Mouse (Mus musculus) kidney, adult 18-20 months (tissue): ENCODE measurements around the gene Dcxr.
"Not testable (repeated sequence)": the region's sequence is repeated elsewhere in the genome, so short reads cannot be mapped to it uniquely, and the experiment has no call there.

Experiments used
- DNase-seq: peaks from one replicate; pipeline ENCODE4 v3.0.0; 2021

Gene Dcxr

DNA sequence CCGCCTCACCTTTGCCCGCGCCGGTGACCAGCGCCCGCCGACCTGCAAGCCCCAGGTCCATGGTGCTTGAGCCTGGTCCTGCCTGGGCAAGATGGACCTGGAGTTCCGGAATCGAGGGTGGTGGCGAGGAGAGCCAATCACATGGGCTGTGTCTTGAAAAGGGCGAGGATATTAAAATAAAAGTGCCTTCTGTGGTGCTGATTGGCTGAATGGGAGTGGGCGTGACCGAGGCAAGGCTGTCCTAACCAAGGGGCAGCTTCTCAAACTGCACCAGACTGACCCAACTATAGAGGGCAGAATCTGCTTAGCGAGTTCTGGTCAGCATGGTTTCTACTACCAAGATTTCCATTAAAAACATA lies at the start of gene Dcxr:
Gene Dcxr, minus strand, starts transcription at position 113 of the 359 bp plus-strand sequence.
- peak; percentile 93 for DNase-seq

DNA sequence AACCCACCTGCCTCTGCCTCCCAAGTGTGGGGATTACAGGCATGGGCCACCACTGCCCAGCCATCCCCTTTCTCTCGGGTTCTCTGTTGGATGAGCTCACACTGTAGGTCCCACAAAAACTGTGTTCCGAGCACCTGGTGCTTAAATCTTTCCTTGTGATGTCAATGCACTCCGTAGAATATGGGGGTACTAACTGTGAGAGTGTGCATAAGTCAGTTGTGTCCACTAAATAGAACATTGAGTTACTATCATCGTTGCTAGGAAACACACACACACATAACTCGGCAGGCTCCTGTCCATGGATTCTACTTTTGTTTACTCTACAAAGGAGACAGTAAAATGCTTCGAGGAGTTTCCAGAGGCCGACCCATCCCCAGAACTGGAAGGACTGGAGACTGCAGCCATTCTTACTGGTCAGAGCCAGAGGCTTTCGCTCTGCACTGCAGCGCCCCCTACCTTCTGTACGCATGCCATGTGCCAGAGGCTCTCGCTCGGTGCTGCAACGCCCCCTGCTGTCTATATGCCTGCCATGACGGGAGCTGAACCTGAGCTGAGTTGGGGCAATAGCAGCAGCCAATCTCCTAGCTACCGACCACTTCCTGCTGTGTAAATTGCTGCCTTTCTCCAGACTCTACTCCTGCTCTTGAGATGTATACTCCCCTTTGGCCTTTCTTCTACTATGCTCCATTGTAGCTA lies 48.8 kb upstream of the Dcxr start:
- peak; percentile 95 for DNase-seq

DNA sequence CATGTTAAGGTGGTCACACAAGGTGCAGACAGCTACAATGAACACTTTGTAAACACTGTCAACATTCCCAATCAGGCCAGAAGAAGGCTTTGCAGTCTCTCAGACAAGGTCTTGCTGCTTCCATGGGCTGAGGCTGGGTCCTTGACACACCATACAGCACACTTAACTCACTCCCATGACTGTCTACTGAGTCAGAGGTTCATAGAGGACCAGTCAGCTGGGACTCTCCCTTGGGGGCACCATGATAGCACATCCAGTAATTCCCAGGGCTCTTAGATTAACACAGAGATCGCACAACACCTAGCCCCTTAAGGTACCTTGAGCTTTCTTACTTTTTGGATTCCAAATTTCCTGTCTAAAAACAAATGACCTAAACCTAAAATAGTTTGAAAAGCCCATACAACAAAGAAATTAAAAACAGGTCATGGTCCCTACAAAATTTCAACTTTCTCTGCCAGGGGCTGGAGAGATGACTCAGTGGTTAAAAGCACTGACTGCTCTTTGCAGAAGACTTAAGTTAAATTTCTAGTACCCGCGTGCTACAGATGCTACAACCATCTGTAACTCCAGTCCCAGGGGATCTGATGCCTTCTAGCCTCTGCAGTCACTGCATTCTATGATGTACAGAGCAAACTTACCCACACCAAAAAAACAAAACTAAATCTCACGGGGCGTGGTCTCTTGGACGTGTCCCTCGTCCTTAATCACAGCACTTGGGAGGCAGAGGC lies 46.5 kb upstream of the Dcxr start:
- DNase-seq: no peak

DNA sequence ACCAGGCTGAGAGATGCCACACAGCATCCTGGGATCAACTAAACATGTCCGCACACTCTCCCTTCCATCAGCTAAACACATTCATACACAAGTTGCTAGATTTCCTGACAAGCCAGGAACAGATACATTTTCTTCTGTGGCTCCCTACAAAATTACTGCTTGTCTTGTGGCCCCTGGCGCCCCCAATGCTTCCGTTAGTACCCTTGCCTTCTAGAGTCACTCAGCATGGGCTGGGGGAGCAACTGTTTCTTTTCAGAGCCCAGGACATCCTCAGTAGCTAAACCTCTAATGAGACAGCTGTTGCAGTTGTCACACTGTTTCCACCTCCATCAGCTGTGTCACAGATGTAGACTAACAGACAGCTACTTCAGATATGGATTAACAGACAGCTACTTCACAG lies 45.7 kb upstream of the Dcxr start:
- no peak for DNase-seq

DNA sequence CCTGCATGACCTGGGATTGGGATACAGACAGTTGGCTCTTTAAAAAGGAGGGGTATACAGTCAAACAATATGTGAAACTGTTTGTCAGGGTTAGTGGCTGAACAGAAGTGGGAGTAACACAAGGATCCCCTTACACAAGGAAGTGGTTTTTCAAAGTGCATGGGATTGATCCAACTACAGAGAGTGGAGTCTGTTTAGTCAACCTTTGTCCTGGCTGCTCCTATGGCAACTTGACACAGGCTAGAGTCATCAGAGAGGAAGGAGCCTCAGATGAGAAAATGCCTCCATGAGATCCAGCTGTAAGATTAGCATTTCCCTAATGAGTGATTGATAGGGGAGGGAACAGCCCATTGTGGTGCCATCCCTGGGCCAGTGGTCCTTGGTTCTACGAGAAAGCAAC lies 41.1 kb upstream of the Dcxr start:
- no peak for DNase-seq

DNA sequence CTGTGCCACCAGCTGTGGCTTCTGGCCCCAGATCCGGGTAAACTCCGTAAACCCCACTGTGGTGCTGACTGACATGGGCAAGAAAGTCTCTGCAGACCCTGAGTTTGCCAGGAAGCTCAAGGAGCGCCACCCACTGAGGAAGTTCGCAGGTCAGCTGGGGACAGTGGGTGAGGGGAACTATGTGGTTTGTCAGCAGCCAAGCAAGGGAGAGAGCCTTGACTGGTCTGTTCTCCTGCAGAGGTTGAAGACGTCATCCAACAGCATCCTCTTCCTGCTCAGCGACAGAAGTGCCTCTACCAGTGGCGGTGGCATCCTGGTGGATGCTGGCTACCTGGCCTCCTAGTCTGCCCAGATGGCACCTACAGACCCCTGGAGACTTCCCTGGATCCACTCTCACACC lies 39.9 kb upstream of the Dcxr start:
- not testable (repeated sequence) for DNase-seq

DNA sequence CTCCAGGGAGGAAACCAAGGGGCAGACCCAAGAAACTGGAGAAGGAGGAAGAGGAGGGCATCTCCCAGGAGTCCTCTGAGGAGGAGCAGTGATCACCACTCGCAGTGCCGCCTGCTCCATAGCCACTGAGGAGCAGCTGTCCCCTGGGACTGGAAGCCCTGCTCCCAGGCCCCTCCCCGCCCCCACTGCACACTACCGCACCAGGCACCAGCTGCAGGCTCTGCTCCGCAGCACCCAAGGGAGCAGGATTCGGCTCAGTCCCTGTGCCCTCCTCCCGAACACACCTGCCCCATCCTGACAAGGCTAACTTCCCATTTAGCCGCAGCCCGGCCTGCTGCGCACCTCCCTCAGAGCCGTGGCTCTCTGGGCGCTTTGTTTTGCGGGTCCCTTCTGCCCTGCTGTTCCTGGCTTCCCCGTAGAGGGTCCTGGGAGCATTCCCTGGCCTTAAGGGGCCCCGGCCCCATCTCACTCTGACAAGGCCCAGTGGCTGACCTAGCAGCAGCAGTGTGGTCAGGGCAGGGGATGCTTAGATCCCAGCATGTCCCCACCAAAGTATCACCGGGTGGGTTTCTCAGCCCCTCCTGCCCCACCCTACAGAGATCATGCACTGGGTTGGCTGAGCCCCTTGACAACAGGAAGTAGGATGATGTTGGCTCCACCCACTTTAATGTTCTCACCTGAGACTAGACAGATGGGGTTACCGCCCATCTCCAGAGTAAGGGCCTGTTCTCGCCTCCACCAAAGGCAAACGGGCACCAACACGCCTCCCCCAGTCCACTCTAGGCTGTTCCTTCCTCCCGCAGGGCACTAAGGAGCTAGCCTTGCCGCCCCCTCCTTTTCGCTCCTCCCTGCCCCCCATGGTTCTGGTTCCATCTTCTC lies 36.3 kb upstream of the Dcxr start:
- DNase-seq: not testable (repeated sequence)

DNA sequence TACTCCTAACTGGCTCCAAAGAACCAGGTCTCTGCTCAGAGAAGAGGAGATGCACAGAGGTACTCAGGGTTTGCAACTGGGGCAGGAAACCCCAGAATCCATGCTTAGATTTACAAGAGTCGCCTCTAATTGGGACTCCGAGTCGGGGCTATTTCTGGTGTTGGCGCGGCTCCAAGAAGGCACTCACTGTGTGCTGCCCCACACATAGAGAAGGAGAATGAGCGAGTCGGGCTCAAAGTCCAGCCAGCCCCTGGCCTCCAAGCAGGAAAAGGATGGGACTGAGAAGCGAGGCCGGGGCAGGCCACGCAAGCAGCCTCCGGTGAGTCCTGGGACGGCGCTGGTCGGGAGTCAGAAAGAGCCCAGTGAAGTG lies 35.6 kb upstream of the Dcxr start, which contains the start of gene Hmga1b:
Gene Hmga1b, plus strand, starts transcription at position 123 of the 370 bp plus-strand sequence.
- not testable (repeated sequence) for DNase-seq

DNA sequence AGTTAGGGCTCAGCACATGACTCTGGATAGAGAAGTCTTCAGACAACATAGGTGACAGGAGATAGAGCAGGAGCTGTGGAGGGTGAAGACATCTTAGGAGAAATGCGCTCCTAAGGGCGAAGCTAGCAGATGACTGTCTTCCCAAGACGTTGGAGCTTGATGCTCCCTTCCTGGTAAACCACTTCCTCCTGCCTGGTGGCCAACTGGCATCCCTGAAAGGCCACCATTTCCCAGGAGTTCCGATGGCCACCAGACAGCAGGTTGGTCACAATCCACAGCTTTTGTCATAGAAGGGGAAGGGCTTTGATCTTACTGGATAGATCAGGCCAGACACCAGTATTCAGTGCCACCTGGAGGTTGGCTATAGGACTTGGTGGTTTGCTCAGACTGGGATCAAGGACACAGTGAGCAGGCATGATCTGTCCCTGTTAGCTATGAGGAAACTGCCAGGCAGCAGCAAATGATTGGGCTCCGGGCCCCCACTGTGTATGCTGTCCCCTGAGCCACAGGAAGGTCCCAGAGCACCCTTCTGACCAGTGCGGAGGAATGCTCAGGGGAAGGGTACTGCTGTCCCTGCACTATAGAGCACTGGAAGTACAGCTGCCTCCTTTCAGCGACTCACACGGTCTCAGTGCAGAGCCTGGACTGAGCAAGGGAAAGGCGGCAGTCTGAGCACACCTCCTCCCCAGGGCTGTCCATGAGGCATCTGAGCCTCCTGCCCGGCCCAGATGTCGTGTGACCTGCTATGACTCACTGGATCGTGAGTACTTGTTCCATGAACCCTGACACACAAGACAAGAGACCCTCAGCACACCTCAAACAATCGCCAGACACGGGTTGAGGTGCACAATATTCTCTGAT lies 35.0 kb upstream of the Dcxr start:
- no peak for DNase-seq

DNA sequence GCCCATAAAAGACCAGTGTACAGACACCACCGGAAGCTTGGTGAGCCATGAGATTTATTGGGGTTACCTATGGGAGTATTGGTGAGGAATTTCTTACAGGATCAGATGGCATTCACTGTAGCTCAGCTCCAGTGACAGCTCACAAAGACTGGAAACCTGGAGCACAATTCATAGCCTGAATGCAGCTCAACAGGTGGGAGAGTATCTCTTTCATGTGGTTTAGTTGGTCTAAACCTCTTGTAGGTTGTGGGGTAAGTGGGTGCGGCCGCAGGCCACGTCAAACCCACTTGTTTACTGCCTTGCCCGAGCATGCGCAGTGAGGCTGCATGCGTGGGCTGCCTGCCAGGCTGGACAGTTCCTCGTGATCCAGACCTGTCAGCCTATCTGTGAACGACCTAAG lies 33.2 kb upstream of the Dcxr start:
- no peak for DNase-seq

DNA sequence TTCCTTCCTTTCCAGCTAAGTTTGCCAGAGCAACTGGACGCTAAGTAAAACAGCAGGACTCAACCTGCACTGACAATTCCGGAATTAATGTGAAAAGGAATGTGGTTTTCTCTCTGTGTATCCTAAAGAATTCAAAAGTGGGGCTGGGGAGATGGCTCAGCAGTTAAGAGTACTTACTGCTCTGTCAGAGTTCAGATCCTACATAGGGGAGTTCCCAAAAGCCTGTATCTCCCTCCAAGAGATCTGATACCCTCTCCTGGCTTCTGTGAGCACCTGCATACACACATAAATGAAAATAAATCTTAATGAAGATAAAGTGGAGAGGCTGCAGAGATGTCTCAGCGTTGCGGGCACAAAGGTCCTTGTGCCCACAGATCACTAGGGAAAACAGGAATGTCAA lies 24.5 kb upstream of the Dcxr start:
- no peak for DNase-seq

DNA sequence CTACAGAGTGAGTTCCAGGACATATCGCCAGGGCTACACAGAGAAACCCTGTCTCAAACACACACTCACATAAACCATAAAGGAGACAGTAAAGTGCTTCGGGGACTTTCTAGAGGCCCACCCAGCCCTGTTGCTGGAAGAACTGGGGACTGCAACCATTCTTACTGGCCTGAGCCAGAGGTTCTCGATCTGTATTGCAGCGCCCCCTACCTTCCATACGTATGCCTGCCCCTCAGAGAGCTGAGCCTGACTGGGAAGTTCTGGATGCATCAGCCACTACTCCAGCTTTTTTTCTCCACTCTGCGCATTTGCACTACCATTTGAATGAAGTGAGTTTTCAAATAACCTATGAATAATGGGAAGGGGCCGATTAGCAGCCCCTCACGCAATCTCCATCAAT lies 22.3 kb upstream of the Dcxr start:
- peak; percentile 47 for DNase-seq

DNA sequence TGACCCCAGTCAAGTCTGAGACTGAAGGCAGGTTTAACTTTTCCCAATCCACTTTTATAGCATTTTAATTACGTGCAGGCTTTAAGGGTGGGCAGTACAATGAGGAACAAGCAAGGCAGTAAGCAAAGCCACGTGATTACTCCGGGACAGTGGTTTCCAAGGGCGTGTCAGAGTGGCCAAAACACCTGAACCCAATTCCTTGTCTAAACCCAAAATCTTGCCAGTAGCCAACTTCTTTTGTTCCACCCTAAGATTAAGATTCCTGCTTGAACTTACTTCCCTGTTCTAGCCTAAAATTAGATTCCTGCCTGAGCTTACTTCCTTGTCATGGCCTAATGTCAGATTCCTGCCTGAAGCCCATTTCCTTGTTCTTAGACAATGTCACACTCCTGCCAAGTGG lies 20.9 kb upstream of the Dcxr start:
- no peak for DNase-seq

DNA sequence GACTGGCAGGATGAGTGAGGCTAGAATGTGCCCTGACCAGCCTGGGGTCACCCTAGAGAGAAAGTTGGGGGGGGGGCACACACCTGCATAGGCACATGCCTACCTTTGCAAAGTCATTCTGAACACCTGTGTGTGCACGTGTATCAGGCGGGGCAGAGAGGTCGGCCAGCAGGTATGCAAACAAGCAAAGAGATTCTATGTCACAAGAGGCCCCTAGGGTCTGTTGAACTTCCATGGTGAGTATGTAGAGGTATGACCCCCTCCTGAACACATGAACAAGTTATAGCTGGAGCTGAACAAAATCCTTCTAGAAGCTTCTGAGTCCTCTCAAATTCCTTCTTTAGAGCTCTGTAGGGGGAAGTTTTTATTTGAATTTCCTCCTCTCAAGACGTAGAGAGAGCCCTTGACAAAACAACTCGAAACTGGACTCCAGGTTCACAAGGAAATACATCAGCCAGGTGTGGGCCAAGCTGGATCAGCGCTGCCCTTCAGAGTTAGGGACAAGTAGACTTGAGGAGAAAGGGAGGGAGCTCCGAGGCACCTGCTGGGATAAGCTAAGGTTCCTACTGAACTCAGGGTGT lies 17.1 kb upstream of the Dcxr start:
- no peak for DNase-seq

DNA sequence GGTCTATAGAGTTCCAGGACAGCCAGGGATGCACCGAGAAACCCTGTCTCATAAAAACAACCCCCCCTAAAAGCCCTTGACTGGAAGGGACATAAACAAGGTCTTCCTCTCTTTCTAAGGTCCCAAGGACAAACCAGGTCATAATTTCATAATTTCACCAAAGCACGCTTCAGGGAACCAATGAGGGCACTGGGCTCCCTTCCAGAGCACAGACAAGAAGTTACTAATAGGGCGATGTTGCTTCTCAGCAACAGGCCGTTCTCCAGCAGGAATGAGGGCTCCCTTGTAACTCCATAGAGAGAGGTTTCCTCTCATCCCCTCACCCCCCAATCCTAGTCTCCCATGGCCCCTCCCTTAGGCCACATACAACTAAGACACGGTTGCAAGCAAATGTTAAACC lies 13.9 kb upstream of the Dcxr start:
- no peak for DNase-seq

DNA sequence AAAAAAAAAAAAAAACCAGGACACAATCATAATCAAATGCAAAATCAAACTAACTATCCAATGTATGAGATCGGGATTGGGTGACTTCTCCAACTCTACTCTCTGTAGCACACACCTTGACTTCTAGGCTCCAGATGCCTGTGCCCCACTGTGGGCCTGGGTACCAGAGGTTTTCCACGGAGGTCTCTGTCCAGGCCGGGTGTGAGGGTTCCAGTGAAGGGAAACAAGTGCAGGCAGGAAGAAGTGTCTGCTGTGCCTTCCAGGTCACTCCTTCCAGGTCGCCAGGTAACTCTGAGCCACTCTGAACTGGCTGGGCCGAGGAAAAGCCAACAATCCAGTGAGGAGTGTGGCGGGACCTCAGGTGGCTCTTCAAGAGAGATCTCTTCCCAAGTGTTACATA lies 9.3 kb upstream of the Dcxr start:
- DNase-seq: no peak

DNA sequence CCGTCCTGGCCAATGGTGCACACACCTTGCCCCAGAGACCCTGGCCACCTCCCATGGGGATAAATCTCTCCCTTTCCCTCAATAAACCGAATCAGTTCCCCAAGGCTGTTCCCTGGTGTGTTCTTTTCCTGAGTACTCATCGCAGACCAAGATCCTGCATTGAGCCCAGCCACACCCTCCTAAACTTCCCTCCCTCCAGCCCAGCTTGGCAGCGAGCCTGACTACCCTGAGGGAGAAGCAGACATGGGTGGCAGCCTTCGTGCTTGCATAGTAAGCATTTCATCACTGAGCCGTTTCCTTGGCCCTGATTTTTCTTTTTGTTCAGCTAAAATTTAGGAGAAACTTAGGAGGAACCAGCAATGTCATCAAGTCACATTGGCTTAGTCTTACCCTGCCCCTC lies 6.4 kb upstream of the Dcxr start:
- DNase-seq: peak; percentile 62

DNA sequence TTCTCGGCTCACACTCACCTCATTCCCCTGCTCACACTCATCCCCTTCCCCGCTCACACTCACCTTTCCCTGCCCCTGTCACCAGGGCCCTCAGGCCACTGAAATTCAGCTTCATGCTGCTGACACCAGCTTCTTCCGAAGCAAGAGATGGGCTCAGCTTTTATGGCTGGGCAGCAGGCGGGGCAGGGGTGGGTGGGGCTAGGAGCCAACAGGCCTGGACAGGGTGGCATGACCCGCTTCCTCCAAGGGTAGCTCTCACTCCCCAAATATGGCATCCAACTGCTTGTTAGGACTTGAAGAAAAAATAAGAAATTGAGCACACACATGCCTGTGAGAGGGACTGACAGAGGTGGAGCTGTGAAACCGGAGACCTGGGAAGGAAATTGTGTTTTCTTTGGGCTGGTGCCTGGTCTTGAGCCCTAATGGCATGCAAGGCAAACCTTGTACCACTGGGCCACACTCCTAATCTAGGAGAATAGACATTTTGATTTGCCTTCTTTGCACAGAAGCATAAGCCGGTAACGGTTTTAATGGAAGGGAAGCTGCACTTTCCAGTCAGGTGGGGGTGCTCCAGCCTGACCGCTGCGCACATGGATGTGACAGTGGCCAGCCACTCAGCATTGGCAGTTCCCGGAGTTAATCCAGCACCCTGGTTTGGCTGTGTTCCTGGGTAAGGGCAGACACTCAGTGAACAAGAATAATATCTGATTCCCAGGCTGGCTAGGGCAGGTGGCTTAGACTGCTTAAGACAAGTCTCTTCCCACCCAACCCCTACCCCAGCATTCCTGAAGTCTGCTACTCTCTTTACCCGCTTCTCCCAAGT lies 5.0 kb upstream of the Dcxr start, which contains the start of gene Cbr2:
Gene Cbr2, minus strand, starts transcription at position 257 of the 823 bp plus-strand sequence.
- no peak for DNase-seq

DNA sequence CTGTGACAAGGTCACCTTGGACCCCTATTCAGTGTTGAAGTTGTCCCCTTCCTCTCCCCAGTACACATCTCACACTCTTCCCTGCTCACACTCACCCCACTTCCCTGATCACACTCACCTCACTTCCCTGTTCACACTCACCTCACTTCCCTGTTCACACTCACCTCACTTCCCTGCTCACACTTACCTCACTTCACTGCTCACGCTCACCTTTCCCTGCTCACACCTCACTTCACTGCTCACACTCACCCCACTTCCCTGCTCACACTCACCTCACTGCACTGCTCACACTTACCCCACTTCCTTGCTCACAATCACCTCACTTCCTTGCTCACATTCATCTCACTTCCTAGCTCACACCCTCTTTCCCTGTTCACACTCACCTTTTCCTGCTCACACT lies 4.3 kb upstream of the Dcxr start:
- no peak for DNase-seq

DNA sequence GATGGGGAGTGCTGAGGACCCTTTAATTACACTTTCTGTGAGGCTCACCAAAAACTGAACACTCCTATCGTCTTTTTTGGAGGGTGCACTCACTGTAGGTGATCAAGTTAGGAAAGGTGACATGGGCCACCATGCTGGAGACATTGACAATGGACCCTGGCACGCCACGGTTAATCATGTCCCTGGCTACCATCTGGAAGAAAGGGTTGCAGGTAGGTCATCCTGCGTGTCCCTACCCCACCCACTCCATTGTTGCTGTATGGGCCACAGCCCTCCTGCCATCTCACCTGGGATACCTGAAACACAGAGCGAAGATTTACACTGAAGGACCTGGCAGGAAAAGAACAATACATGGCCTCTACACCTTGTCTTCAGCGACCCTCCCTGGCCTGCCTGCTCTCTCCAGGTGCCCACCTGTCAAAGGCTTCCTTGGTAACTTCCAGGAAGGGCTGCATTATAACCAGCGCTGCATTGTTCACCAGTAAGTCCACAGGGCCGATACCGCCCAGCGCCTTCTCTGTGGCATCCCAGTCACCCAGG lies 3.3 kb upstream of the Dcxr start:
- no peak for DNase-seq

DNA sequence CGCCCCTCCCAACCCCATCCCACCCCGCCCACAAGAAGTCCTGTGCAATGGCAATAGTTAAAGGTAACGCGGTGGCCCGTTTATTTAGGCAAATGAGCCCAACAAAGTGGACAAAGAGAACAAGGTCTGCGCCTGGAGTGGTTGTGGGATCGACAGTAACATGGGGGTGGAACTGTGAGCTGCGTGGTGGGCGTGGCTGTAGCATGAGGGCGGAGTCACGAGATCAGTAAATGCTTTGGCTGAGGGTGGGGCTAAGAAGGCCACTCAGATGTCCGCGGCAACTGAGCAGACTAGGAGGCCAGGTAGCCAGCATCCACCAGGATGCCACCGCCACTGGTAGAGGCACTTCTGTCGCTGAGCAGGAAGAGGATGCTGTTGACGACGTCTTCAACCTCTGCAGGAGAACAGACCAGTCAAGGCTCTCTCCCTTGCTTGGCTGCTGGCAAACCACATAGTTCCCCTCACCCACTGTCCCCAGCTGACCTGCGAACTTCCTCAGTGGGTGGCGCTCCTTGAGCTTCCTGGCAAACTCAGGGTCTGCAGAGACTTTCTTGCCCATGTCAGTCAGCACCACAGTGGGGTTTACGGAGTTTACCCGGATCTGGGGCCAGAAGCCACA lies 2.5 kb upstream of the Dcxr start:
- peak; percentile 58 for DNase-seq
